Mouse (Mus musculus) forebrain, embryonic 11.5 days (tissue): Measurements from ENCODE around the gene Pde7b. TPM values are rescaled to one million over a fixed set of nuclear protein-coding genes. Genes with fewer than 3 reads are reported as not detected.

Experiments
- ATAC-seq: fragments of 200-750 bp; cut with Nextera tagmentation; replicated peaks from 2 replicates; pipeline ENCODE4 v1.8.0; 2017; ENCODE audit warnings: moderate TSS enrichment; ENCODE audit not compliant: low FRiP score
- DNase-seq: peaks from one replicate; pipeline ENCODE4 v3.0.0-alpha.2; 2017; ENCODE audit warnings: low spot score
- H3K27ac ChIP-seq: fragments of 300-500 bp; sonication (generic); 2 replicates; pipeline ENCODE4 v1.5.1; 2014; ENCODE audit warnings: low read depth, low read length
- H3K27me3 ChIP-seq: fragments of 300-500 bp; sonication (generic); 2 replicates; pipeline ENCODE4 v1.6.1; 2014; ENCODE audit warnings: mild to moderate bottlenecking, low read length, mixed read lengths; ENCODE audit not compliant: control insufficient read depth, insufficient read depth
- H3K36me3 ChIP-seq: fragments of 300-500 bp; sonication (generic); 2 replicates; pipeline ENCODE4 v1.6.1; 2014; ENCODE audit warnings: mild to moderate bottlenecking, low read length, moderate library complexity, mixed read lengths; ENCODE audit not compliant: control insufficient read depth, insufficient read depth
- H3K4me1 ChIP-seq: fragments of 300-500 bp; sonication (generic); replicated peaks from 2 replicates; pipeline ENCODE4 v1.6.1; 2014; ENCODE audit warnings: low read length, mixed read lengths; ENCODE audit not compliant: control insufficient read depth, insufficient read depth
- H3K4me2 ChIP-seq: fragments of 300-500 bp; sonication (generic); 2 replicates; pipeline ENCODE4 v1.6.1; 2014; ENCODE audit warnings: low read depth, mild to moderate bottlenecking, low read length, moderate library complexity, mixed read lengths; ENCODE audit not compliant: severe bottlenecking
- H3K4me3 ChIP-seq: fragments of 300-500 bp; sonication (generic); 2 replicates; pipeline ENCODE4 v1.5.1; 2014; ENCODE audit warnings: low read depth, low read length
- H3K9ac ChIP-seq: fragments of 300-500 bp; sonication (generic); 2 replicates; pipeline ENCODE4 v1.6.1; 2014; ENCODE audit warnings: low read length
- H3K9me3 ChIP-seq: fragments of 300-500 bp; sonication (generic); 2 replicates; pipeline ENCODE4 v1.6.1; 2016; ENCODE audit warnings: low read length, mixed read lengths; ENCODE audit not compliant: control insufficient read depth
- WGBS: fragments of 180-500 bp; shearing (Covaris S2); extraction: QIAGEN DNeasy Blood & Tissue Kit; methylation state at CpG from one replicate; pipeline ENCODE4 v1.1.7; 2014; 5-methylcytosine and 5-hydroxymethylcytosine counted together
- polyA plus RNA-seq: library from polyadenylated mRNA; unstranded; fragments of >200 nt; fragmentation: Nextera tagmentation; extraction: Ambion mirVana; gene quantifications from 2 replicates; pipeline ENCODE4 v1.2.1, GENCODE M21; 2014

The Pde7b gene
- polyA plus RNA-seq, 1 experiment from 2014 or later, result 1.7 TPM

DNA sequence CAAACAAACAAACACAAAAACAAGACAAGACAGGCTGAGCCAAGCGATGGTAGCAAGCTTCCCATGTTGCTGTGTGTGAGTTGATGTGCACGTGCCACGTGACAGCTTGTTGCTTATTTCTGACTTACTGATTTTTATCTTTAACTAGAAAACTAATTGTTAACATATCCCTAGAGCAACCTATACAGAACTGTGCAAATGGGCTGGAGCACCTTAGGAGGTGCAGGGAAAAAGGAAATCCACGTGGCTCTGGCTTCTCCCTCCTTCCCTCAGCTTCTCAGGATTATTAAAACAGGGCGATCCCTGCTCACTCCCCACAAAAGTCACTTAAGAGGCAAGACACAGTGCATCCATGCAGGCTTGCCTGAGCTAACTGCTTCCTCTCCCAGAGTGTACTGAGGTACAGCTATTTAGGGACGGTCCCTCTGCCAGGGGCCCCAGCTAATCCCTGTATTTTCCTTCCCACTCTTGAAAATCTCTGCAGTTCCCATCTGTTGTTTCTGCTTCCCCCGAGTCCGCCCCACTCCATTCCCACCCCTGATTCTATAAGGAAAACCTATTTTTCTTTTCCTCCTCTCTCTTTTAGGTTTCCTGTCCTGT lies 606 bp upstream of the Pde7b start:
- Histone ChIP-seq H3K9me3 (no peaks in the 10 kb centered on the region), H3K36me3 (no peaks in the 10 kb centered on the region), H3K27ac (no peak overlapping the region), H3K9ac (no peak overlapping the region), H3K4me3 (no peak overlapping the region), H3K27me3 (no peaks in the 10 kb centered on the region; the same call in 1 of the 2 replicates), H3K4me1 (peaks cover 21% of the 10 kb centered on the region), H3K4me2 (peak overlapping the region; percentile 46; the same call in 1 of the 2 replicates)
- WGBS, result 44% methylated on average over 8 of the region's 8 CpGs
- DNase-seq (no peak), ATAC-seq (no peak)

DNA sequence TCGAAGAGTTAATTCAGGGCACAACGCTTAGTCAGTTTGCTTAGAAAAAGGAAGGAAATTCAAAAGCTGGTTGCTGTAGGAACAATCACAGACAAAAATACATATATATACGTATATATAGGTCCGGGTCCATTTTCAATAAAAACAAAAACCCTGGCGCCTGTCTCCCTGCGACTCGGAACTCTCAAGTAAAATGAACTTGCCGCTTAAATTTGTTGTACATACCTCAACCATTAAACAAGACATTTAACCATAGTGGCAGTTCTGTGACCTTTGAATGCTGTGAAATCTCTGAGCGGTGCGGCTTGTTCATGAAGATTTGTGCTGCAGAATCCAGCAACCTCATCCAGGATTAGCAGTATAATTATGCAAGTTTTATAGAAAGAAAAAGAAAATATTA lies 427 bp downstream of the Pde7b start:
- Histone ChIP-seq H3K4me2 (peak overlapping the region; percentile 46; the same call in 1 of the 2 replicates), H3K27ac (no peak overlapping the region), H3K9me3 (no peaks in the 10 kb centered on the region), H3K9ac (peak overlapping the region; percentile 39), H3K36me3 (no peaks in the 10 kb centered on the region), H3K4me3 (peak overlapping the region; percentile 14; the same call in 1 of the 2 replicates), H3K4me1 (peaks cover 21% of the 10 kb centered on the region), H3K27me3 (no peaks in the 10 kb centered on the region; the same call in 1 of the 2 replicates)
- no peak for ATAC-seq
- 42% methylated on average over 10 of the region's 10 CpGs for WGBS
- no peak for DNase-seq

DNA sequence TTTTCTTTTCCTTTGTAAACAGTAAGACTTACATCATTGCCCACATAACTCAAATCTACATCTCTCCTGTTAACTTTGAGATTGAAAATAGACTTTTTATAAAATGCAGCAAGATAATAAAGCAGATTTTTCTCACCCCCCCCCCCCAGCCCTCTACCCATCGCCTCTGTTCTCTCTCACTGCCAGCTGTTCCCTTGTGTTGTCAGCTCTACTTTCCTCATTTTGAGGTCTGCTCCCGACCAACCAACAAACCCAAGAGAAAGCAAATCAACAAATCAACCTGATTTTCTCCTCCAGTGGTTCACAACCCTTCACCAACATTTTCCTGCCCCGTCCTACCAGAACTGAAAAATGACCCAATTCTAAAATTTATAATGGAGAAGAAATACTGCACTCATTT lies 916 bp downstream of the Pde7b start:
- Histone ChIP-seq H3K4me1 (peaks cover 21% of the 10 kb centered on the region), H3K4me2 (peak overlapping the region; percentile 46), H3K36me3 (no peaks in the 10 kb centered on the region), H3K9ac (peak overlapping the region; percentile 39; the same call in 1 of the 2 replicates), H3K9me3 (no peaks in the 10 kb centered on the region), H3K27me3 (no peaks in the 10 kb centered on the region; the same call in 1 of the 2 replicates), H3K27ac (no peak overlapping the region), H3K4me3 (peak overlapping the region; percentile 14; the same call in 1 of the 2 replicates)
- 11% methylated on average over 3 of the region's 3 CpGs for WGBS
- DNase-seq (no peak), ATAC-seq (peak; percentile 37; the same call in 1 of the 2 replicates)

DNA sequence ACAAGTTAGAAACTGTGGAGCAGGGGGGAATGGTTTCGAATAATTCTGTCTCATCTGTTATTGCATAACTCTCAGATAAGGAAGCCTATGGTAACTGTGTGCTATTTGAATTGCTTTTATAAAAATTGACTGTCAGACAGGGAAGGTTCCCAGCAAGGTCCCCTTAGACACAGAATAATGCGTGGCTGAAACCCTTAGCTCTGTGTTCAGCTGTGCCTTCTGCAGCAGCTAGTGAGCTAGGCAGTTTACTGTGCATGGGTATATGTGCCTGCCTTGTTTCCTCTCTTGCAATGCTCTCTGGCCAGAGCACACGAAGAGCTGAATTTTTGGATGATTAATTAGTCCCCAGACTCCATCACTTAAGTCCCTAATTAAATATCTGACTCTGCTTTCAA lies 1.4 kb downstream of the Pde7b start:
- DNase-seq, result no peak
- Histone ChIP-seq H3K27ac (0 out of 2 replicates have a peak overlapping the region, but pooled peaks have one; percentile 18), H3K36me3 (no peaks in the 10 kb centered on the region), H3K9ac (no peak overlapping the region; the same call in 1 of the 2 replicates), H3K9me3 (no peaks in the 10 kb centered on the region), H3K4me1 (peaks cover 21% of the 10 kb centered on the region), H3K4me2 (peak overlapping the region; percentile 21; the same call in 1 of the 2 replicates), H3K4me3 (no peak overlapping the region), H3K27me3 (no peaks in the 10 kb centered on the region; the same call in 1 of the 2 replicates)
- ATAC-seq, result peak; percentile 59; the same call in 1 of the 2 replicates
- WGBS, result 36% methylated on average over 3 of the region's 3 CpGs

DNA sequence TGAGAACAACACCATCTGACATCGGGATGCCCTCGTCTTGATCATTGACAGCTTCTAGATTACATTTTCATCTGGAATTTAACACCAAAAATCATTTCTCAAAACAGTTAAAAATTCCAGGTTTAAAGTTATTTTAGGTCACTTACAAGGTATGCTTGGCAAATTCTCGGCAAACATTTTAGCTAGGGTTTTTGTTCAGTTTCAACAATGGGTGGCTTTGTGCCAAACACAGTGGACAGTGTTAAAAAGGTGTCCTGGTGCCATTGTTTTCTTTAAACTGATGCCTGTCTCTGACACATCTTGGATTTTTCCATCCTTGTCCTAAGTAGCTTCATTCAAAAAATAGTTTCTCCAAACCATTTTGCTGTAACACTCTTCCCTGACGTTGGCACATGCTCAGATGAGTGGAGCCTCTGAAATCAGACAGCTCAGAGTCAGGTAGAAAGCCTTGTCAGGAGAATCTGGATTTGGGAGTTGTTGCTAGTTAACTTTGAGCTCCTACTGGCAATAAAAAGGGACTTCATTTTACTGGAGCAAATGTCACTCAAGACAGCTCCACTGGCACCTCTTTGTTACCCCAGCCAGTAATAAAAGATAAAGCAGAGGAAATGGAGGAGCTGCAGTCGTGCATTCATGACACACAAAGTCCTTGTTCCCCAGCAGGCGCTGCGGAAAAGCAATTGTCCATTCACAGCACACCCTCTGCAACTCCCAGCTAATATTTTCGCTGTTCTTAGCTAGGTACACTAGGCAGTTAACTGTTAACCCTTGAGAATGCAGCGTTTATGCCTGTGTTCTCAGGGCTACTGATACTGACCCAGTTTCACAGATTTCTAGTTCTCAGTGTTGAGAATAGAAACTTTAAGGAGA lies 2.0 kb downstream of the Pde7b start:
- ATAC-seq (no peak), DNase-seq (no peak)
- Histone ChIP-seq H3K36me3 (no peaks in the 10 kb centered on the region), H3K4me1 (peaks cover 21% of the 10 kb centered on the region), H3K4me3 (no peak overlapping the region), H3K4me2 (peak overlapping the region; percentile 21; the same call in 1 of the 2 replicates), H3K9me3 (no peaks in the 10 kb centered on the region), H3K9ac (peak overlapping the region; percentile 16; the same call in 1 of the 2 replicates), H3K27ac (0 out of 2 replicates have a peak overlapping the region, but pooled peaks have one; percentile 18), H3K27me3 (no peaks in the 10 kb centered on the region; the same call in 1 of the 2 replicates)
- WGBS, result 32% methylated on average over 9 of the region's 9 CpGs

DNA sequence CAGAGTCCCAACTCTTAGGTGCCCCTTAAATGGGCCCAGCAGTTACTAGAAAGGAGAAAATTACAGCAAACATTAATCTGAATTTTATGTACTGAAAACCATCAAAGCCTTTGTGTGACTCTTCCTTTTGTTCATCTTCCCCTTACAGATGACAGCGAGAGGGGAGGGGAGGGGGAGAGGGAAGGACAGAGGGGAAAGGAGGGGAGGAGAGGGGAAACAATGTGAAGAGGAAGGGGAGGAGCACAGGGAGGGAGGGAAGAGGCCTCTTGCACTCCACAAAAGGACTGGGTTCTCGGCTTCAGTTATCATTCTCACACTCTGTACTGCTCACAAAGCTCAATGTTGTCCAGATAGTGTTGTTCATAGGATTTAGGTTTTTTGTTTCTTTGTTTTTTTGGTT lies 5.7 kb downstream of the Pde7b start:
- Histone ChIP-seq H3K9me3 (no peaks in the 10 kb centered on the region), H3K4me1 (peaks cover 11% of the 10 kb centered on the region), H3K4me3 (no peak overlapping the region), H3K9ac (no peak overlapping the region), H3K27me3 (no peaks in the 10 kb centered on the region), H3K27ac (no peak overlapping the region), H3K36me3 (no peaks in the 10 kb centered on the region), H3K4me2 (no peak overlapping the region)
- ATAC-seq, result no peak
- 71% methylated on average over 2 of the region's 2 CpGs for WGBS
- no peak for DNase-seq

DNA sequence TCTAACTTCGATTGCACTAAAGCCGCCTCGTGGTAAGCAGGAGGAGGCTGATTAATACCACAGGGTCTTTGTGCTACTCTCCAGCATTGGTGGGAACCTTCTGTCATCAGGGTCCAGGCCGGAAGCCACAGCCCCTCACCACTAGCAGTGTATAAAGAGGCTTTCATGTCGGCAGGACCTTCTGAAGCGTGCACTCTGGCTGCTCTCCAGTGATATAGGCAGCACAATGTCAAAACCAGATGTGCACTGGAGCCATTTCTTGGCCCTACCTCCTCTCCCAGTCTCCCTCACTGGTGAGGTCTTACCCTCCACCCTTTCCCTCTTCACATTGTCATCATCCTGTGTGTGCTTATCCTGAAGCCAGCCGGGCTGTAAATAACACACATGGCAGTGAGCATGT lies 24.2 kb downstream of the Pde7b start:
- Histone ChIP-seq H3K27ac (no peak overlapping the region), H3K4me2 (no peak overlapping the region), H3K4me1 (no peaks in the 10 kb centered on the region), H3K36me3 (no peaks in the 10 kb centered on the region), H3K9ac (no peak overlapping the region), H3K27me3 (no peaks in the 10 kb centered on the region), H3K9me3 (no peaks in the 10 kb centered on the region), H3K4me3 (no peak overlapping the region)
- DNase-seq (no peak), ATAC-seq (no peak)
- WGBS, result 67% methylated on average over 7 of the region's 7 CpGs

DNA sequence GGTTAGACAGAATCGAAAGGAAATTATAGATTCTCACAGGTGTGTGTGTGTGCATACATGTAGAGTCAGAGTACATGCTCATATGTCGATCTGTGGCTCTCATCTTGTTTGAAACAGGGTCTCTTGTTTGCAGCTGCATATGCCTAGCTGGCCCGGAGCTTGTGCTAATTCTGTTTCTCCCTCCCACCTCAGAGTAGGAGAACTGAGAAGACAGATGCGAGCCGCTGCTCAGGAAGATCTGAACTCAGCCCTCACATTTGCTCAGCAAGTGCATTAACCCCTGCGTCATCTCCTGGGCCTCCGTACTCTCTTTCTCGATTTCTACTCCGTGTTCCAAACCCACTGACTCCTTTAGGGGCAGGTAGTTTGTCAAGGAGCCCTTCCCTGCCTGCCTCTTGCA lies 25.0 kb downstream of the Pde7b start:
- no peaks in the 10 kb centered on the region for H3K4me1 ChIP-seq
- no peaks in the 10 kb centered on the region for H3K9me3 ChIP-seq
- no peaks in the 10 kb centered on the region for H3K36me3 ChIP-seq
- H3K27me3 ChIP-seq, result no peaks in the 10 kb centered on the region
- H3K9ac ChIP-seq, result no peak overlapping the region
- ATAC-seq (no peak), DNase-seq (no peak)
- no peak overlapping the region for H3K4me3 ChIP-seq
- 90% methylated on average over 9 of the region's 9 CpGs for WGBS
- H3K4me2 ChIP-seq, result no peak overlapping the region
- no peak overlapping the region for H3K27ac ChIP-seq
